Mouse (Mus musculus) liver, postnatal 0 days (tissue): ENCODE measurements at regions not wholly inside any gene's neighbourhood (a gene's known extent, or its start where the extent isn't known, plus 50 kb on each side); places are given as distances from the start of the nearest gene placed in this dataset.

Experiments
- ATAC-seq: fragments of 200-750 bp; cut with Nextera tagmentation; 2 replicates; pipeline ENCODE4 v1.8.0; 2017; ENCODE audit warnings: mild to moderate bottlenecking, moderate library complexity
- DNase-seq: peaks from one replicate; pipeline ENCODE4 v3.0.0-alpha.2; 2016
- H3K27ac ChIP-seq: fragments of 300-500 bp; sonication (generic); 2 replicates; pipeline ENCODE4 v1.5.1; 2014; ENCODE audit warnings: antibody characterized with exemption, moderate library complexity, mild to moderate bottlenecking, low read depth
- H3K27me3 ChIP-seq: fragments of 300-500 bp; sonication (generic); 2 replicates; pipeline ENCODE4 v1.6.1; 2014; ENCODE audit warnings: low read length, control low read depth, mixed read lengths; ENCODE audit not compliant: insufficient read depth
- H3K36me3 ChIP-seq: fragments of 300-500 bp; sonication (generic); replicated peaks from 2 replicates; pipeline ENCODE4 v1.6.1; 2014; ENCODE audit warnings: mild to moderate bottlenecking, control low read depth, low read length, moderate library complexity, mixed read lengths; ENCODE audit not compliant: insufficient read depth
- H3K4me1 ChIP-seq: fragments of 300-500 bp; sonication (generic); 2 replicates; pipeline ENCODE4 v1.6.1; 2014; ENCODE audit warnings: antibody characterized with exemption, mild to moderate bottlenecking, control low read depth; ENCODE audit not compliant: insufficient read depth
- H3K4me2 ChIP-seq: fragments of 300-500 bp; sonication (generic); 2 replicates; pipeline ENCODE4 v1.6.1; 2014; ENCODE audit warnings: low read depth, mild to moderate bottlenecking, low read length, moderate library complexity, mixed read lengths
- H3K4me3 ChIP-seq: fragments of 300-500 bp; sonication (generic); 2 replicates; pipeline ENCODE4 v1.5.1; 2014; ENCODE audit warnings: low read depth, low read length
- H3K9ac ChIP-seq: fragments of 300-500 bp; sonication (generic); replicated peaks from 2 replicates; pipeline ENCODE4 v1.6.1; 2014; ENCODE audit warnings: mild to moderate bottlenecking, moderate library complexity
- H3K9me3 ChIP-seq: fragments of 300-500 bp; sonication (generic); 2 replicates; pipeline ENCODE4 v1.6.1; 2016; ENCODE audit warnings: mild to moderate bottlenecking, control low read depth, low read length, mixed read lengths
- CTCF ChIP-seq: sonication (generic); IDR thresholded peaks from 2 replicates; pipeline ENCODE4 v1.5.1; 2016; ENCODE audit warnings: antibody characterized with exemption, low read depth
- EP300 ChIP-seq: IDR thresholded peaks from 2 replicates; pipeline ENCODE4 v1.6.1; 2016; ENCODE audit warnings: antibody characterized with exemption, low read depth, mild to moderate bottlenecking
- WGBS: fragments of 180-500 bp; shearing (Covaris S2); extraction: QIAGEN DNeasy Blood & Tissue Kit; methylation state at CpG from one replicate; pipeline ENCODE4 v1.1.7; 2014; ENCODE audit not compliant: insufficient replicate concordance; 5-methylcytosine and 5-hydroxymethylcytosine counted together

DNA sequence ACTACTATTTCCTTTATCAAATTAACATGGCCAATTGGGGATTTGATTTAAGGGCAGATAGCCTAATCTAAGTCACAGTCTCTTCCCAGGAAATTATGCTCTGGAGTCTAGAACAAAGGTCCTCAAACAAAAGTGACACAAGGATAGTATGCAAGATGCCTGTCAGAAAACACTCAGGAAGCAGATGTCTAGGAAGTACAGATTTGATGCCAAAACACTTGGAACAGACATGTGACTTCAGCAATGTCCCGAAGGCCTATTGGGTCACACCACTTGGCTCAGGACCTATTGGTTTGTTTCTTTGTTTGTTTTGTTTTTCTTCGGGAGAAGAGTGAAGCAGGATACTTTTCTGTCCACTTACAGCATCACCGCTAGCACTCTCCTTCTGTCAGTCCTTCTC, 105.7 kb upstream of the Kirrel3 start:
- no peaks in the 10 kb centered on the region for H3K9me3 ChIP-seq
- H3K4me1 ChIP-seq, result no peaks in the 10 kb centered on the region
- DNase-seq, result no peak
- H3K27me3 ChIP-seq, result no peaks in the 10 kb centered on the region
- H3K9ac ChIP-seq, result no peak overlapping the region
- WGBS, result 65% methylated on average over 3 of the region's 3 CpGs
- no peaks in the 10 kb centered on the region for H3K36me3 ChIP-seq
- ATAC-seq, result no peak
- no peak overlapping the region for H3K4me3 ChIP-seq
- no peak overlapping the region for H3K4me2 ChIP-seq
- no peak for TF ChIP-seq EP300
- no peak for TF ChIP-seq CTCF
- H3K27ac ChIP-seq, result no peak overlapping the region

DNA sequence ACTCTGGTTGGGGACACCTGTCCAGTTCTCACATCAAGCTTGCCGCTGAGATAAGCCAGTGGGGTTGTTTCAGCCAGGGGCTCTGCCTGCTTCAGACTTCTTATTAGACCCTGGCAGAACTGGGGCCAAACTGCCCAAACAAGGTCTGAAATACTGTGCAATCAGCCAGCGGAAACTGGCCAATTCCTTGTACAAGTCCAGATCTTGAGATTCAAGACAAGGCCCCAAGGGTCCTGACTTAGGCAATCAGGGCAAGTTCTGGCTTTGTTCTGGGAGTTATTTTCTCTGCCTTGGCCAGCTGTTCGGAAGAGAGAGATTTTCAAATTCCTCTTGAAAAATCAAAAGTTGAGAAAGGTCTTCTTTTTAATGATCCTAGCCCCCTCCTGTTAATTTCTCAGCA, 104.1 kb upstream of the Kirrel3 start:
- Histone ChIP-seq H3K4me2 (no peak overlapping the region), H3K27ac (no peak overlapping the region), H3K36me3 (no peaks in the 10 kb centered on the region), H3K9ac (no peak overlapping the region), H3K4me1 (no peaks in the 10 kb centered on the region), H3K27me3 (no peaks in the 10 kb centered on the region), H3K4me3 (no peak overlapping the region), H3K9me3 (no peaks in the 10 kb centered on the region)
- DNase-seq (no peak), ATAC-seq (no peak)
- 79% methylated on average over 3 of the region's 3 CpGs for WGBS
- no peak for TF ChIP-seq CTCF
- no peak for TF ChIP-seq EP300

DNA sequence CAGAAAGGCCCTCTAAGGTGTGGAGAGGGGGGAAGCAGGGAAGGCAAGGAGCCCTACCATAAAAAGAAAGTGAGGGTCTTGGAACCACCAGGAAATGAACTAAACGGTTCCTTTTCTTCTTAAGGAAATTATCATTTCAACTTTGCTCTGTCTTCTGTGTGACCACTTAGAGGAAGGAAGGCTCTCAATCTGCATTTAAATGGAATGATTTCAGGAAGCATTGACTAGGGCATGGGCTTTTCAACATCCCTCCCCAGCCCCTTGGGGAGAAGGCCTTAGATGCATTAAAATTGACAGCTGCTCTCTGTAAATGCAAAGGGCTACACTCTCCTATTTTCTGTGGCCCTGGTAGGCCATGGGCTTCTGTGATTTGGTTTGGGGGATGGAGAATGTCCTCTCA, 103.5 kb upstream of the Kirrel3 start:
- TF ChIP-seq CTCF (no peak), EP300 (no peak)
- H3K27me3 ChIP-seq, result no peaks in the 10 kb centered on the region
- no peak overlapping the region for H3K4me3 ChIP-seq
- no peaks in the 10 kb centered on the region for H3K4me1 ChIP-seq
- no peaks in the 10 kb centered on the region for H3K36me3 ChIP-seq
- WGBS, result 33% methylated on average over 1 of the region's 1 CpGs
- no peak overlapping the region for H3K27ac ChIP-seq
- ATAC-seq (no peak), DNase-seq (no peak)
- no peaks in the 10 kb centered on the region for H3K9me3 ChIP-seq
- H3K9ac ChIP-seq, result no peak overlapping the region
- no peak overlapping the region for H3K4me2 ChIP-seq

DNA sequence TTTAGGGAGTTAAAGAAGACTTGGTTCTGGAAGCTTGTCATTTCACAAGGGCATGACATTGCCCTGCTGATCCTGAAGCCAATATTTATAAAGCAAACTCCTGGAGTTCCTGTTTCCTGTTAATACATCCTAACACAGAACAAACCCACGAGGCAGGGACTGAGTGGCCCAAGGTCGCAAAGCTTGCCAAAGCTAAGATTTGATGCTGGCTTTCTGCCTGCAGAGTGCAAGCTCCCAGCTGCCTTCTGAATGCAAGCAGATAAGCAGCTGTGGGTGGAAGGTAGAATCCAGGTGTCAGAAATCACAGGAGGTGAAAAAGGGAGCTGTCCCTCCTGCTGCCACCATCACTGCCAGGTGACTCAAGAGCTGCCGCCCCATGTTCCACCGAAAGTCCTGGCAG, 99.6 kb upstream of the Kirrel3 start:
- H3K27ac ChIP-seq, result no peak overlapping the region
- 58% methylated on average over 4 of the region's 4 CpGs for WGBS
- H3K4me1 ChIP-seq, result no peaks in the 10 kb centered on the region
- no peak overlapping the region for H3K4me3 ChIP-seq
- TF ChIP-seq EP300 (no peak), CTCF (no peak)
- no peaks in the 10 kb centered on the region for H3K27me3 ChIP-seq
- no peak overlapping the region for H3K4me2 ChIP-seq
- ATAC-seq, result no peak
- no peak for DNase-seq
- H3K9me3 ChIP-seq, result no peaks in the 10 kb centered on the region
- H3K36me3 ChIP-seq, result no peaks in the 10 kb centered on the region
- H3K9ac ChIP-seq, result no peak overlapping the region

DNA sequence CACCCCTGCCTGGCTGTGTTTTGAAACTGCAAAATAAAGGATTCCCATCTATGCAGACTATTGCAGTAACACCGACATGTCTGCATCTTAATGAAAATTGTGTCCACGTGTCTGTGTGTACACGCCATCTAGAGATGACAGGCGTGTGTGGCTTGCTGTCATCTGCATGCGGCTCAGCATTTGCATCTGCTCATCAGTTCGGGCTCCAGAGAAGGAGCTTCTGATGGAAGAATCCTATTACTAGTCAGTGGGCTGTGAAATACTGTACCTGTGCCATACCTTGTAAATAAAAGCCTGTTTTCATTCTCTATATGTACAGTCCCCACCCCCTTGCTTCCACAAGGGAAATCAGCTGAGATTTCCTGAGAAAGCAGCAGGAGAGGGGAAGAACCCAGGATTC, 92.7 kb upstream of the Kirrel3 start:
- no peaks in the 10 kb centered on the region for H3K4me1 ChIP-seq
- H3K9me3 ChIP-seq, result no peaks in the 10 kb centered on the region
- no peaks in the 10 kb centered on the region for H3K36me3 ChIP-seq
- H3K27me3 ChIP-seq, result no peaks in the 10 kb centered on the region
- no peak overlapping the region for H3K9ac ChIP-seq
- ATAC-seq, result no peak
- 69% methylated on average over 6 of the region's 6 CpGs for WGBS
- no peak overlapping the region for H3K4me3 ChIP-seq
- no peak overlapping the region for H3K4me2 ChIP-seq
- H3K27ac ChIP-seq, result no peak overlapping the region
- DNase-seq, result no peak
- no peak for TF ChIP-seq CTCF
- no peak for TF ChIP-seq EP300

DNA sequence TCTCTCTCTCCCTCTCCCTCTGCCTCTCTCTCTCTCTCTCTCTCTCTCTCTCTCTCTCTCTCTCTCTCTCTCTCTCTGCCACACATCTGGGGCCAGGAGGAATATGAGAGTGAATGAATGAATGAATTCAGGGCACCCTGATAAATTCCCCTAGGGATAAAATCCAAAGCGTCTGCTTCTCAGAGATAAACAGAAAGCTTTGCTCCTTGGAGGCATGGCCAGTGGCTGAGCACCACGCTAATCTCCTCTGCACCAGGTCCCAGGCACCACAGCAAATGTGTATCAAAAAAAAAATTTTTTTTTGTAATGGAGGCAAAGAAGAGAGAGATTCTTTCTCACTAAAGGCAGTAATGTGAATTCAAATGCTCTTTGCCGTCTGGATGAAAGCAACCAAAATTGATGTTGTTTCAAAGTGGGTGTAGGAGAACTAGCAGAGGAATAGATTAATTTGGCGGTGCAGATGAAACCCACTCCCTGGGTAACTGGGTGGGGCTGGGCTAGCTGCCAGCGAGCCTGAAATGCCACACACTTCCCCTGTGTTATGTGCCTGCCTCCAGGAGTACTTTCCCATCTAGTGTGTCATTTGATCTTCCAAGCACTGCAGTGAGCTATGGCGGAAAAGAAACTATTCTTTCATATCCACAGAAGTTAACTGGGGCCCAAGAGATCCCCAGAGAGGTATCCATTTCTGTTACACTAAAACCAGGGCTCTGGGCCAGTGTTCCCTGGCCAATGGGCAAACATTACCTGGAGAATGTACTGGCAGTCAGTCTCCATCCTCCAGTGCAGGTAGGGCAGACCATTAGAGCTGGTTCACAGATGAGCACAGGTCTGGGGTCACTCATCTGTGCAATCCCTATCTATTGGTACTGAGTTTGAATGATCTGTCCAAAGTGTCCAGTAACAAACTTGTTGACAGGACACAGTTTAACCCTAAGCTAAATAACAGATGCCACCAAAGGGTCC, 89.6 kb upstream of the Kirrel3 start:
- no peaks in the 10 kb centered on the region for H3K4me1 ChIP-seq
- WGBS, result 52% methylated on average over 6 of the region's 6 CpGs

More for the DNA sequence above, 89.6 kb upstream of the Kirrel3 start:
- Histone ChIP-seq H3K27me3 (no peaks in the 10 kb centered on the region), H3K4me2 (no peak overlapping the region), H3K9ac (no peak overlapping the region), H3K9me3 (no peaks in the 10 kb centered on the region), H3K4me3 (no peak overlapping the region), H3K36me3 (no peaks in the 10 kb centered on the region), H3K27ac (no peak overlapping the region)
- ATAC-seq, result no peak
- no peak for TF ChIP-seq CTCF
- TF ChIP-seq EP300, result no peak
- DNase-seq, result no peak
